Mouse (Mus musculus): ENCODE results near the gene Ptges3. TPM values are rescaled to one million over a fixed set of nuclear protein-coding genes. Genes with fewer than 3 reads are reported as not detected.
"Not testable (repeated sequence)": the region's sequence is repeated elsewhere in the genome, so short reads cannot be mapped to it uniquely, and the experiment has no call there.

Ptges3 gene
- polyA plus RNA-seq, 1 experiment from 2014 or later: 171 TPM

DNA sequence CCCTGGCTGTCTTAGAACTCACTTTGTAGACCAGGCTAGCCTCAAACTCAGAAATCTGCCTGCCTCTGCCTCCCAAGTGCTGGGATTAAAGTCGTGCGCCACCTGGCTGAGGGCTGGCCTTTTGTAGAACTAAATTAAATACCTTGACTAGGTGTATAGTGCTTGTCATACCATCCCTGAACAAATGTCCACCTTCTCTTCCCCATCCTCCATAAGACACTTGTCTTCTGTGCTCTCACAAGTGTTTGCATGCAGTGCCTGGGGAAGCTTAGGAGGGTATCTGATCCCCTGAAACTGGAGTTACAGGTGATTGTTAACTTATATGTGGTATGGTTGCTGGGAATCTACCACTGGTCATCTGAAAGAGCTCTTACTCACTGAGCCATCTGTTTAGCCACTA lies 8.4 kb upstream of the Ptges3 start:
- peaks cover 46% of the 10 kb centered on the region for H3K36me3 ChIP-seq (ENCODE audit: control insufficient read depth, insufficient read depth)
- no peak overlapping the region for H3K27ac ChIP-seq (ENCODE audit: low read length)
- no peak overlapping the region for H3K9ac ChIP-seq (ENCODE audit: low read depth, low read length)
- H3K4me1 ChIP-seq (ENCODE audit: control insufficient read depth, low read depth, low read length): no peaks in the 10 kb centered on the region; the same call in 1 of the 2 replicates
- no peaks in the 10 kb centered on the region for H3K27me3 ChIP-seq (ENCODE audit: control insufficient read depth, insufficient read depth, low read depth, low read length)
- no peak for ATAC-seq (ENCODE audit: low read depth)
- WGBS (ENCODE audit: insufficient replicate concordance): 83% methylated on average over 2 of the region's 2 CpGs
- no peak overlapping the region for H3K4me2 ChIP-seq (ENCODE audit: low read depth, low read length)
- no peak overlapping the region for H3K4me3 ChIP-seq (ENCODE audit: low read depth, low read length)
- no peaks in the 10 kb centered on the region for H3K9me3 ChIP-seq (replicated peaks; ENCODE audit: control insufficient read depth, low read length)

- Histone ChIP-seq H3K4me1 (ENCODE audit: control insufficient read depth, low read depth, low read length) (no peaks in the 10 kb centered on the region), H3K4me2 (ENCODE audit: low read depth, low read length) (no peak overlapping the region), H3K9ac (ENCODE audit: low read depth, low read length) (no peak overlapping the region), H3K27ac (ENCODE audit: low read length) (no peak overlapping the region), H3K4me3 (ENCODE audit: low read depth, low read length) (no peak overlapping the region), H3K9me3 (replicated peaks; ENCODE audit: control insufficient read depth, low read length) (no peaks in the 10 kb centered on the region), H3K36me3 (ENCODE audit: control insufficient read depth, insufficient read depth) (peaks cover 33% of the 10 kb centered on the region), H3K27me3 (ENCODE audit: control insufficient read depth, insufficient read depth, low read depth, low read length) (no peaks in the 10 kb centered on the region)
- 87% methylated on average over 5 of the region's 5 CpGs for WGBS (ENCODE audit: insufficient replicate concordance)
- no peak for ATAC-seq (ENCODE audit: low read depth)
These were observed 7.2 kb upstream of the Ptges3 start for GRCm38 (mm10) chr10:128051589-128051988.

DNA sequence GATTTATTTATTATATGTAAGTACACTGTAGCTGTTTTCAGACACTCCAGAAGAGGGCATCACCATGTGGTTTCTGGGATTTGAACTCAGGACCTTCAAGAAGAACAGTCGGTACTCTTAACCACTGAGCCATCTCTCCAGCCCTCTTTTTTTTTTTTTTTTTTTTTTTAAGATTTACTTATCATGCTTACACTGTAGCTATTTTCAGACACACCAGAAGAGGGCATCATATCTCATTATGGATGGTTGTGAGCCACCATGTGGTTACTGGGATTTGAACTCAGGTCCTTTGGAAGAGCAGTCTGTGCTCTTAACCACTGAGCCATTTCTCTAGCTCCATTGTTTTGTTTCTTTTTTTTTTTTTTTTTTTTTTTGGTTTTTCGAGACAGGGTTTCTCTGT lies 6.6 kb upstream of the Ptges3 start:
- H3K4me3 ChIP-seq (ENCODE audit: low read depth, low read length); H3K27ac ChIP-seq (ENCODE audit: low read length); ATAC-seq (ENCODE audit: low read depth); H3K4me2 ChIP-seq (ENCODE audit: low read depth, low read length); H3K27me3 ChIP-seq (ENCODE audit: control insufficient read depth, insufficient read depth, low read depth, low read length); H3K9me3 ChIP-seq (replicated peaks; ENCODE audit: control insufficient read depth, low read length); H3K4me1 ChIP-seq (ENCODE audit: control insufficient read depth, low read depth, low read length); H3K9ac ChIP-seq (ENCODE audit: low read depth, low read length): not testable (repeated sequence)
- H3K36me3 ChIP-seq (ENCODE audit: control insufficient read depth, insufficient read depth): peaks cover 29% of the 10 kb centered on the region
- 85% methylated on average over 1 of the region's 2 CpGs for WGBS (ENCODE audit: insufficient replicate concordance)

DNA sequence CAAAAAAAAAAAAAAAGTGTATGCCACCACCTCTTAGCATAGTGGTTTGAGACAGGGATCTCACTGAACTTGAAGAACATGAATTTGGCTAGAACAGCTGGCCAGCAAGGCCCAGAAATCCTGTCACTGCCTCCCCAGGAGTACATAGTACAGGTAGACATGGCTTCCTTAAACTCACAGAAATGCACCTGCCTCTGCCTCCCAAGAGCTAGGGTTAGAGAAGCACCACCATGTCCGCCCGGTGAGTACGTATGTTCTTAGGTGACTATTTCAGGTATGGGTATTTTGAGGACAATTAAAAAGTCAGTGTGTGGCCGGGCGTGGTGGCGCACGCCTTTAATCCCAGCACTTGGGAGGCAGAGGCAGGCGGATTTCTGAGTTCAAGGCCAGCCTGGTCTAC lies 5.8 kb upstream of the Ptges3 start:
- no peak overlapping the region for H3K4me2 ChIP-seq (ENCODE audit: low read depth, low read length)
- WGBS (ENCODE audit: insufficient replicate concordance): 87% methylated on average over 8 of the region's 8 CpGs

GRCm38 (mm10) chr10:128058184-128058583 lies 570 bp upstream of the Ptges3 start:
- no peaks in the 10 kb centered on the region for H3K27me3 ChIP-seq (ENCODE audit: control insufficient read depth, insufficient read depth, low read depth, low read length)
- peaks cover 25% of the 10 kb centered on the region for H3K4me1 ChIP-seq (ENCODE audit: control insufficient read depth, low read depth, low read length)
- H3K27ac ChIP-seq (ENCODE audit: low read length): peak overlapping the region; percentile 97
- no peaks in the 10 kb centered on the region for H3K36me3 ChIP-seq (ENCODE audit: control insufficient read depth, insufficient read depth)
- peak overlapping the region; percentile 91 for H3K9ac ChIP-seq (ENCODE audit: low read depth, low read length)
- peak; percentile 2; the same call in 1 of the 2 replicates for ATAC-seq (ENCODE audit: low read depth)
- H3K4me2 ChIP-seq (ENCODE audit: low read depth, low read length): peak overlapping the region; percentile 99
- no peaks in the 10 kb centered on the region for H3K9me3 ChIP-seq (replicated peaks; ENCODE audit: control insufficient read depth, low read length)
- WGBS (ENCODE audit: insufficient replicate concordance): under 1% methylated on average over 18 of the region's 18 CpGs
- H3K4me3 ChIP-seq (ENCODE audit: low read depth, low read length): peak overlapping the region; percentile 93

More for the DNA sequence above, 5.8 kb upstream of the Ptges3 start:
- H3K27me3 ChIP-seq (ENCODE audit: control insufficient read depth, insufficient read depth, low read depth, low read length): no peaks in the 10 kb centered on the region
- no peak for ATAC-seq (ENCODE audit: low read depth)
- no peak overlapping the region for H3K27ac ChIP-seq (ENCODE audit: low read length)
- peaks cover 23% of the 10 kb centered on the region for H3K36me3 ChIP-seq (ENCODE audit: control insufficient read depth, insufficient read depth)
- no peaks in the 10 kb centered on the region for H3K9me3 ChIP-seq (replicated peaks; ENCODE audit: control insufficient read depth, low read length)
- H3K4me3 ChIP-seq (ENCODE audit: low read depth, low read length): no peak overlapping the region
- no peak overlapping the region for H3K9ac ChIP-seq (ENCODE audit: low read depth, low read length)
- H3K4me1 ChIP-seq (ENCODE audit: control insufficient read depth, low read depth, low read length): peaks cover 3% of the 10 kb centered on the region

DNA sequence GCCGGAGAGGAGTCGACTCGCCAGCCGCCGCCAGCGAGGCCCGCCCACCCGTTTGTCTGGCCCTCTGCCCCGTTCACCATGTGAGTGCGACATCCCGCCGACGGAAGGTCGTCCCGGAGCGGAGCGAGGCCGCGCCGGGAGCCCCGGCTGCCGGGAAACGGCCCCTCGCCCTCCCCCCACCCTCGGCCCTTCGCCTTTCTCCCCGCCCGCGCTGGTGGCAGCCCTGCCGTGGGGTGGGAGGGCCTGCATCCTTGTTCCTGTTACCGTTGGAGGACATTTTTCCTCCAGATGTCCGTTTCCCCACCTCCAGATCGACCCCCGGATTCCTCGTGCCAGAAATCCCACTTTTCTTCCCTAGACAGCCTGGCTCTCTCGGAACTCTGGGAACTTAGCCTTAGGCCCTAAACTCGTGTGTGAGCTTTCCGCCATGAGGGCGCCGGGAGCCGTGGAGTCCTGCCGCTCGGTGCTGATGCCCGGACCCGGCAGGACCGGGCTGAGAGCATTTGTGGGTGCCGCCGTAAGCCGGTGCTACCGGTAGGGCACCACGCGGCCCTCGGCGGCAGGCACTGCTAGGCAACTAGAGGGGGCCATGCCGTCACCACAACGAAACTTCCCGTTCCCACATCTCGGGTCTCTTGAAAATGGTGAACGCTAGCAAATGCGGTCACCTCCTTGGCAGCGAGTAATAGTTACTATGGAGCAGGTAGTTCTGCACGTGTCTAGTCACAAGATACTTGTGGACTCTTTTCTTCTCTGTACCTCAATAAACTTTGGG lies 640 bp downstream of the Ptges3 start:
- under 1% methylated on average over 58 of the region's 62 CpGs for WGBS (ENCODE audit: insufficient replicate concordance)
- peaks cover 30% of the 10 kb centered on the region for H3K4me1 ChIP-seq (ENCODE audit: control insufficient read depth, low read depth, low read length)

GRCm38 (mm10) chr10:128061109-128061508 lies 2.4 kb downstream of the Ptges3 start:
- Histone ChIP-seq H3K27ac (ENCODE audit: low read length) (peak overlapping the region; percentile 51; the same call in 1 of the 2 replicates), H3K4me1 (ENCODE audit: control insufficient read depth, low read depth, low read length) (peaks cover 30% of the 10 kb centered on the region), H3K4me2 (ENCODE audit: low read depth, low read length) (peak overlapping the region; percentile 99), H3K9ac (ENCODE audit: low read depth, low read length) (peak overlapping the region; percentile 91; the same call in 1 of the 2 replicates), H3K9me3 (replicated peaks; ENCODE audit: control insufficient read depth, low read length) (no peaks in the 10 kb centered on the region), H3K4me3 (ENCODE audit: low read depth, low read length) (peak overlapping the region; percentile 93), H3K27me3 (ENCODE audit: control insufficient read depth, insufficient read depth, low read depth, low read length) (no peaks in the 10 kb centered on the region), H3K36me3 (ENCODE audit: control insufficient read depth, insufficient read depth) (peaks cover 3% of the 10 kb centered on the region; the same call in 1 of the 2 replicates)
- no peak for ATAC-seq (ENCODE audit: low read depth)
- WGBS (ENCODE audit: insufficient replicate concordance): 38% methylated on average over 5 of the region's 5 CpGs

More for the DNA sequence above, 640 bp downstream of the Ptges3 start:
- Histone ChIP-seq H3K4me2 (ENCODE audit: low read depth, low read length) (peak overlapping the region; percentile 99), H3K4me3 (ENCODE audit: low read depth, low read length) (peak overlapping the region; percentile 93), H3K27ac (ENCODE audit: low read length) (peak overlapping the region; percentile 97), H3K27me3 (ENCODE audit: control insufficient read depth, insufficient read depth, low read depth, low read length) (no peaks in the 10 kb centered on the region), H3K36me3 (ENCODE audit: control insufficient read depth, insufficient read depth) (peaks cover 3% of the 10 kb centered on the region; the same call in 1 of the 2 replicates), H3K9me3 (replicated peaks; ENCODE audit: control insufficient read depth, low read length) (no peaks in the 10 kb centered on the region), H3K9ac (ENCODE audit: low read depth, low read length) (peak overlapping the region; percentile 91)
- ATAC-seq (ENCODE audit: low read depth): peak; percentile 47

GRCm38 (mm10) chr10:128062221-128062989 lies 3.7 kb downstream of the Ptges3 start:
- no peak overlapping the region for H3K9ac ChIP-seq (ENCODE audit: low read depth, low read length)
- 67% methylated on average over 6 of the region's 6 CpGs for WGBS (ENCODE audit: insufficient replicate concordance)
- no peak for ATAC-seq (ENCODE audit: low read depth)

More at GRCm38 (mm10) chr10:128062221-128062989, 3.7 kb downstream of the Ptges3 start:
- Histone ChIP-seq H3K27ac (ENCODE audit: low read length) (0 out of 2 replicates have a peak overlapping the region, but pooled peaks have one; percentile 24), H3K27me3 (ENCODE audit: control insufficient read depth, insufficient read depth, low read depth, low read length) (no peaks in the 10 kb centered on the region), H3K9me3 (replicated peaks; ENCODE audit: control insufficient read depth, low read length) (no peaks in the 10 kb centered on the region), H3K4me1 (ENCODE audit: control insufficient read depth, low read depth, low read length) (peaks cover 30% of the 10 kb centered on the region), H3K4me2 (ENCODE audit: low read depth, low read length) (peak overlapping the region; percentile 45), H3K4me3 (ENCODE audit: low read depth, low read length) (0 out of 2 replicates have a peak overlapping the region, but pooled peaks have one; percentile 5), H3K36me3 (ENCODE audit: control insufficient read depth, insufficient read depth) (peaks cover 3% of the 10 kb centered on the region; the same call in 1 of the 2 replicates)
